Mouse (Mus musculus): ENCODE measurements around the gene Ptgfr.

GRCm38 (mm10) chr3:151819811-151820210 lies 17.6 kb downstream of the Ptgfr start:
- TF ChIP-seq CTCF (IDR thresholded peaks at IDR 0.05; ENCODE audit: extremely low read depth, insufficient read length, insufficient replicate concordance, low read depth, low read length) = no peak
- no peak for TF ChIP-seq POLR2A (IDR thresholded peaks at IDR 0.05; ENCODE audit: low read depth, low read length)
